8 mouse cellular contexts compared by ENCODE assay signal in genomic region chr9:21955570-21956281, GRCm38 (mm10). TPM values are rescaled to one million over a fixed set of nuclear protein-coding genes. Genes with fewer than 3 reads are reported as not detected.
DNase-seq lines count a peak whose midpoint lies in the region; ATAC-seq and TF ChIP-seq lines count a peak whose summit lies in the region.

Swsap1 (plus strand) TSS chr9:21955755.

- H3K27me3 ChIP-seq in hindbrain, postnatal 0 days (ENCODE audit: insufficient read depth, low read length) = peaks cover 8% of the 10 kb centered on the region

- peaks cover 8% of the 10 kb centered on the region; the same call in 1 of the 2 replicates for H3K4me1 ChIP-seq in hindbrain, postnatal 0 days (ENCODE audit: insufficient read depth, low read length)

- H3K9me3 ChIP-seq in hindbrain, postnatal 0 days (ENCODE audit: low read length) = no peaks in the 10 kb centered on the region

- peak within 1 kb of the TSS; percentile 97 for H3K27ac ChIP-seq in gastrocnemius, adult 2 months
- peak within 1 kb of the TSS; percentile 97 for H3K27ac ChIP-seq in hindbrain, postnatal 0 days
- H3K27ac ChIP-seq in left cerebral cortex, adult 2 months = peak within 1 kb of the TSS; percentile 92

- peak; percentile 98 for DNase-seq in ZHBTc4 (ENCODE audit: low read depth, low spot score)
- peak; percentile 97 for DNase-seq in gastrocnemius, adult 2 months
- DNase-seq in hindbrain, postnatal 0 days (ENCODE audit: low spot score) = peak; percentile 98
- DNase-seq in left cerebral cortex, adult 2 months (ENCODE audit: extremely low spot score in 1 of 2, low spot score in 2 of 2) = peak; percentile 99
- peak; percentile 100 for DNase-seq in right cerebral cortex, adult 2 months (ENCODE audit: low spot score in 2 of 2)
- peak; percentile 97 for DNase-seq in urinary bladder, postnatal 14 days (ENCODE audit: low spot score)

- peak within 1 kb of the TSS; percentile 84 for H3K4me3 ChIP-seq in gastrocnemius, adult 2 months
- peak within 1 kb of the TSS; percentile 62 for H3K4me3 ChIP-seq in hindbrain, postnatal 0 days (ENCODE audit: low read length)
- peak within 1 kb of the TSS; percentile 63 for H3K4me3 ChIP-seq in left cerebral cortex, adult 2 months

- no peak for TF ChIP-seq CTCF in gastrocnemius, adult 2 months (IDR thresholded peaks at IDR 0.05)
- TF ChIP-seq CTCF in hindbrain, postnatal 0 days (IDR thresholded peaks at IDR 0.05; ENCODE audit: low read depth) = no peak
- TF ChIP-seq CTCF in left cerebral cortex, adult 2 months (IDR thresholded peaks at IDR 0.05) = no peak

- ATAC-seq in common myeloid progenitor, adult 5-6 weeks (replicated peaks; ENCODE audit: low read depth, poor library complexity, severe bottlenecking) = peak; percentile 90
- peak; percentile 97 for ATAC-seq in hindbrain, postnatal 0 days
- ATAC-seq in megakaryocyte, adult 5-6 weeks (ENCODE audit: poor library complexity, severe bottlenecking) = peak; percentile 93

- no peaks in the 10 kb centered on the region for H3K36me3 ChIP-seq in hindbrain, postnatal 0 days (ENCODE audit: insufficient read depth, low read length)

- peak within 1 kb of the TSS; percentile 76 for H3K9ac ChIP-seq in hindbrain, postnatal 0 days (replicated peaks; ENCODE audit: low read length)

- H3K4me2 ChIP-seq in hindbrain, postnatal 0 days (ENCODE audit: low read depth, low read length) = peak within 1 kb of the TSS; percentile 64

- WGBS in hindbrain, postnatal 0 days = under 1% methylated on average over 54 of the region's 54 CpGs

- intact Hi-C loops in gastrocnemius, adult 2 months (cut with DNase I) = loop anchor here (2.0 to 5.0 kb wide), 2 partner anchors 47 to 117 kb away; partner anchors contain the start of genes Ccdc151, Gm49318, Prkcsh and Zfp653
- intact Hi-C loops in left cerebral cortex, adult 2 months (cut with DNase I) = no loop called here

RNA-seq across cellular contexts. Expression of gene Swsap1, which starts in this region (rescaled TPM):
- 3.7 and 6.9 TPM in 2 replicates for total RNA-seq in common myeloid progenitor, adult 5-6 weeks (2017)
- 1 to 10 TPM; 1.7 to 3.1 TPM for total RNA-seq in gastrocnemius, adult 2 months (2021)
- 27.8 and 35.8 TPM in 2 replicates for total RNA-seq in hindbrain, postnatal 0 days (2014; rRNA removed)
- polyA plus RNA-seq in hindbrain, postnatal 0 days (2015; fragmentation: Nextera tagmentation; extraction: Ambion mirVana) = 8.0 and 9.0 TPM in 2 replicates
- 10 to 100 TPM; 12.7 to 14.0 TPM for total RNA-seq in left cerebral cortex, adult 2 months (2021)
- 3.7 and 4.3 TPM in 2 replicates for total RNA-seq in megakaryocyte, adult 5-6 weeks (2015)
- total RNA-seq in megakaryocyte, adult 5-6 weeks (2017) = 6.5 and 6.6 TPM in 2 replicates

Comparison
In these comparisons a context has a peak if more than half of its experiments do, and no peak if none do; other contexts are left out.
1. Peak in every context shown above with its lines: DNase-seq, ATAC-seq, H3K4me3 ChIP-seq and H3K27ac ChIP-seq.